Mouse (Mus musculus) thymus, adult 2 months (tissue): Measurements from ENCODE around the gene Fkbp14.

Experiments used
- CTCF ChIP-seq: fragments of 200-500 bp; IDR thresholded peaks from 2 replicates; pipeline ENCODE4 v1.5.1; 2012; ENCODE audit warnings: mild to moderate bottlenecking, control low read depth, low read length, moderate library complexity, borderline replicate concordance; ENCODE audit not compliant: control insufficient read depth, poor library complexity, insufficient read depth; ENCODE audit errors: extremely low read depth
- POLR2A ChIP-seq: fragments of 200-500 bp; IDR thresholded peaks from 2 replicates; pipeline ENCODE4 v1.6.1; 2012; ENCODE audit warnings: mild to moderate bottlenecking, low read length, control low read depth, moderate library complexity; ENCODE audit not compliant: control insufficient read depth, poor library complexity, insufficient read depth; ENCODE audit errors: extremely low read depth

GRCm38 (mm10) chr6:54565665-54566545 lies 31.2 kb downstream of the Fkbp14 start, which contains the start of gene Scrn1:
- TF ChIP-seq POLR2A (no peak), CTCF (no peak)
